Comparison of ENCODE assay signal across 24 mouse cellular contexts in the genomic region with DNA sequence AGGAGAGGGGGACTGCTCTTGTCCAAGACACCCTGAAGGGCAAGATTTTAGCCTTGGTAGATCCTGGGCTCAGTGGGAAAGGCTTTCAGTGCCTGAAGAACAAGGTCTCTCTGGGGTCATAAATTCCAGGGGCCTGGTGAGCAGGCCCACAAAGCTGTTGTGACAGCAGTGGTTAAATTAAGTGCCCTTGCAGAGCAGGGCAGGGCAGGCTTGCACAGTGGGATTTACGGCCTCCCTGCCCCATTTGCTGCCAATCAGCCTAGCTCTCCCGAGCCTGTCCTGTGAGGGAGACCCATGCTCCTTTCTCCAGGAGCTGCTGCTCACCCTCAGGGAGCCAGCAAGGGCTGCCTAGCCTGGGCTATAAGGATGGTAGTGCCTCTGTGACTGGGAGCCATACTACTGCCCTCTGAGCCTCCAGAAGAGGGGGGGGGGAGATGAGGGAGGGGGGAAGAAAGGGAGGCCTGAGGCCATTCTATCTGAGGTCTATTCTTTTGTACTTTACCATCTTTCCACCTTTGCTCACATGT.
DNase-seq lines count a peak whose midpoint lies in the region; ATAC-seq and TF ChIP-seq lines count a peak whose summit lies in the region.
"Had no signal": no experiment of that assay in that cellular context is flagged by ENCODE, and none has a peak within 500 bp of the region (broad histone marks: within the 10 kb centered on the region; RNA-seq: fewer than 3 reads in every experiment).

No protein-coding gene starts in this region.

- H3K27me3 ChIP-seq in hindbrain, embryonic 13.5 days = 0 out of 2 replicates have a peak, but pooled peaks cover 2% of the 10 kb centered on the region
- no peaks in the 10 kb centered on the region for H3K27me3 ChIP-seq in hindbrain, embryonic 14.5 days (ENCODE audit: control insufficient read depth, insufficient read depth, low read length)
- no peaks in the 10 kb centered on the region for H3K27me3 ChIP-seq in kidney, postnatal 0 days (ENCODE audit: insufficient read depth, low read length)
- no peaks in the 10 kb centered on the region for H3K27me3 ChIP-seq in limb, embryonic 11.5 days (ENCODE audit: control insufficient read depth, insufficient read depth, low read length)
- H3K27me3 ChIP-seq: heart, embryonic 12.5 days; liver, embryonic 12.5 days had no signal

- ATAC-seq in hindbrain, embryonic 13.5 days (ENCODE audit: low FRiP score) = no peak
- ATAC-seq in hindbrain, embryonic 14.5 days (ENCODE audit: low FRiP score) = no peak
- 0 out of 2 replicates have a peak, but pooled peaks have one; percentile 17 for ATAC-seq in kidney, postnatal 0 days (replicated peaks; ENCODE audit: low FRiP score, low read depth)
- no peak for ATAC-seq in limb, embryonic 11.5 days (ENCODE audit: insufficient number of reproducible peaks, low FRiP score, low TSS enrichment, low read depth)
- ATAC-seq in megakaryocyte progenitor cell, adult 5-6 weeks (replicated peaks; ENCODE audit: poor library complexity) = no peak
- ATAC-seq: CD4-positive, CD25-positive, alpha-beta regulatory T cell, adult 4 months; forebrain, postnatal 0 days; hindbrain, embryonic 16.5 days; liver, embryonic 12.5 days; liver, postnatal 0 days had no signal

- H3K4me3 ChIP-seq in hindbrain, embryonic 13.5 days = no peak overlapping the region
- no peak overlapping the region for H3K4me3 ChIP-seq in hindbrain, embryonic 14.5 days (replicated peaks; ENCODE audit: low read length)
- H3K4me3 ChIP-seq in kidney, postnatal 0 days (replicated peaks; ENCODE audit: low read depth, low read length) = no peak overlapping the region
- H3K4me3 ChIP-seq in limb, embryonic 11.5 days (ENCODE audit: low read depth, low read length) = no peak overlapping the region
- H3K4me3 ChIP-seq: erythroblast, embryonic 14.5 days; heart, embryonic 12.5 days; liver, embryonic 12.5 days had no signal

- TF ChIP-seq CTCF in kidney, postnatal 0 days (IDR thresholded peaks at IDR 0.05; ENCODE audit: low read depth) = no peak

- no peak for DNase-seq in hindbrain, embryonic 14.5 days (ENCODE audit: low spot score)
- DNase-seq in kidney, postnatal 0 days (ENCODE audit: low spot score) = peak; percentile 51
- DNase-seq in kidney, postnatal 36 days = no peak
- DNase-seq in embryo, embryonic 11 days = peak; percentile 51
- DNase-seq in limb, embryonic 11.5 days (ENCODE audit: low spot score) = peak; percentile 55
- DNase-seq: adrenal gland, postnatal 25 days; cerebellum, adult 11-12 months; cerebellum, adult 9-11 months; forebrain, postnatal 0 days; gastrocnemius, postnatal 36 days; heart, adult 18-20 months; kidney, adult 9 months; liver, postnatal 0 days; lung, postnatal 4 days; midbrain, embryonic 14.5 days; thymus, adult 2 months; thymus, postnatal 36 days had no signal

- H3K4me1 ChIP-seq in hindbrain, embryonic 13.5 days (replicated peaks) = peaks cover 34% of the 10 kb centered on the region
- peaks cover 13% of the 10 kb centered on the region for H3K4me1 ChIP-seq in hindbrain, embryonic 14.5 days (replicated peaks; ENCODE audit: control insufficient read depth, insufficient read depth, low read length)
- no peaks in the 10 kb centered on the region for H3K4me1 ChIP-seq in kidney, postnatal 0 days (replicated peaks; ENCODE audit: insufficient read depth, low read length)
- H3K4me1 ChIP-seq in limb, embryonic 11.5 days (ENCODE audit: control insufficient read depth, insufficient read depth, low read length) = peaks cover 29% of the 10 kb centered on the region

- 15% methylated on average over 2 of the region's 2 CpGs for WGBS in hindbrain, embryonic 13.5 days
- 30% methylated on average over 2 of the region's 2 CpGs for WGBS in hindbrain, embryonic 14.5 days
- WGBS in kidney, postnatal 0 days = 27% methylated on average over 2 of the region's 2 CpGs
- 2% methylated on average over 2 of the region's 2 CpGs for WGBS in limb, embryonic 11.5 days

- no peak overlapping the region for H3K4me2 ChIP-seq in hindbrain, embryonic 13.5 days
- no peak overlapping the region for H3K4me2 ChIP-seq in hindbrain, embryonic 14.5 days (replicated peaks)
- no peak overlapping the region for H3K4me2 ChIP-seq in kidney, postnatal 0 days (ENCODE audit: low read length)
- H3K4me2 ChIP-seq in limb, embryonic 11.5 days (ENCODE audit: low read depth, severe bottlenecking) = no peak overlapping the region
- H3K4me2 ChIP-seq: heart, embryonic 12.5 days; liver, embryonic 12.5 days had no signal

- no peaks in the 10 kb centered on the region for H3K36me3 ChIP-seq in hindbrain, embryonic 13.5 days
- no peaks in the 10 kb centered on the region for H3K36me3 ChIP-seq in hindbrain, embryonic 14.5 days (replicated peaks; ENCODE audit: control insufficient read depth, insufficient read depth)
- no peaks in the 10 kb centered on the region for H3K36me3 ChIP-seq in kidney, postnatal 0 days (ENCODE audit: insufficient read depth, low read length)
- H3K36me3 ChIP-seq in limb, embryonic 11.5 days (ENCODE audit: control insufficient read depth, insufficient read depth, low read length) = no peaks in the 10 kb centered on the region
- H3K36me3 ChIP-seq: heart, embryonic 12.5 days; liver, embryonic 12.5 days had no signal

- peak overlapping the region; percentile 35; the same call in 1 of the 2 replicates for H3K9ac ChIP-seq in hindbrain, embryonic 13.5 days
- H3K9ac ChIP-seq in hindbrain, embryonic 14.5 days = no peak overlapping the region
- no peak overlapping the region for H3K9ac ChIP-seq in kidney, postnatal 0 days (ENCODE audit: low read depth, low read length)
- H3K9ac ChIP-seq in limb, embryonic 11.5 days (ENCODE audit: low read length) = no peak overlapping the region
- H3K9ac ChIP-seq: forebrain, postnatal 0 days; heart, embryonic 12.5 days; liver, embryonic 12.5 days; liver, postnatal 0 days had no signal

- H3K27ac ChIP-seq in hindbrain, embryonic 13.5 days = no peak overlapping the region
- no peak overlapping the region for H3K27ac ChIP-seq in hindbrain, embryonic 14.5 days
- H3K27ac ChIP-seq in kidney, postnatal 0 days = no peak overlapping the region
- no peak overlapping the region for H3K27ac ChIP-seq in limb, embryonic 11.5 days (replicated peaks; ENCODE audit: low read depth, low read length)
- H3K27ac ChIP-seq: liver, embryonic 12.5 days had no signal

- H3K9me3 ChIP-seq in hindbrain, embryonic 13.5 days = no peaks in the 10 kb centered on the region
- H3K9me3 ChIP-seq in hindbrain, embryonic 14.5 days (ENCODE audit: control insufficient read depth, low read length) = no peaks in the 10 kb centered on the region
- H3K9me3 ChIP-seq in kidney, postnatal 0 days (replicated peaks; ENCODE audit: low read length) = no peaks in the 10 kb centered on the region
- no peaks in the 10 kb centered on the region for H3K9me3 ChIP-seq in limb, embryonic 11.5 days (ENCODE audit: control insufficient read depth, low read length)
- H3K9me3 ChIP-seq: heart, embryonic 12.5 days; liver, embryonic 12.5 days had no signal

Comparison
In these comparisons a context has a peak if more than half of its experiments do, and no peak if none do; other contexts are left out.
1. DNase-seq: peak in kidney, postnatal 0 days (single experiment), embryo, embryonic 11 days (single experiment) and limb, embryonic 11.5 days (single experiment); none in hindbrain, embryonic 14.5 days (single experiment) and kidney, postnatal 36 days (0 of 2).